Mouse (Mus musculus): ENCODE data around the gene Pbld1.
"Not testable (repeated sequence)": the region's sequence is repeated elsewhere in the genome, so short reads cannot be mapped to it uniquely, and the experiment has no call there.

Gene Pbld1

DNA sequence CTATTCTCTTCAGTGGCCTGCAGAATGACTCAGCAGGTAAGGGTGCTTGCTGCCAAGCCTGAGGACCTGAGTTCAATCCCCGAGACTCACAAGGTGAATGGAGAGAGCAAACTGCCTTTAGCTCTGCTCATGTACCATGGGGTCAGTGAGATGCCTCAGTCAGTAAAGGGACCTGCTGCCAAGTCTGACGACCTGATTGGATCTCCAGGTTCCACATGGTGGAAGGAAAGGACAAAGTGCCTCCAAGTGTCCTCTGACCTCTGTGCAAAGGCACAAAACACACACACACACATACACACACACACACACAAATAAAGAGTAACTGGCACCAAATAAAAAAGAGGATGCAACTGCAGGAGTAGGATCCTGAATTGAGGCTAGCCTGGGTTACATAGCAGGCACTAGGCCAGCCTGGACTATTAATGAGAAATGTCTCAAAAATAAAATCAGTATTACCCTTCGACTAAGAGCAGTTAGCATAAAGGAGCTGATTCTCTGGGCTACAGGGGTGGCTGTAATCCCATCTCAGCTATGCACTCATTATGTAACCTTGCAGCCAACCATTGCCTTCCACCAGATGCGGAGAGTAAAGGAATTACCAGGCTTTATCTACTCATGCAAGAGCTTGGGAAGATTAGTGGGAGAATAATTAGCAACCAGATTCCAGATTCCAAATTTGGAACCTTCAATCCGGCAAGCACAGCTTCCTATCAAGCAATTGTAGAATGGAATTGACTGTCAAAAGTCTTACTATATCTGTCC is 19.9 kb upstream of the Pbld1 start:
- in situ Hi-C loops (cut with MboI, MseI): loop anchor here (5.0 kb wide), 2 partner anchors 42 to 77 kb away; no protein-coding TSS in a partner anchor

DNA sequence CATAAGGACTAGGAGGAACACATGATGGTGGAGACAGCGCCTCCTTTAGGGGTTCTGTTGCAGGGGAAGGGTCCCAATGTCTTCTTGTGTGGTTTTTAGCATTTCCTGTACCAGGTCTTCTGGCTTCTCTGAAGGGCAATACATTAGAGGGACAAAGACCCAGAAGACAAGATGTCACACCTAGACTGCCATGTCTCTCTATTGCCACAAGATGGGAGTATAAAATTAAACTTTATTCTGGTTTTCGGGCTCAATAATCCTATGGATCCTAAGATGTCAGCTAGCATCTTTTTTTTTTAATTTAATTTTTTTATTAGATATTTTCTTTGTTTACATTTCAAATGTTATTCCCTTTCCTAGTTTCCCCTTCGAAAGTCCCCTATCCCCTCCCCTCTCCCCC is 16.8 kb upstream of the Pbld1 start:
- in situ Hi-C loops (cut with MboI, MseI): loop anchor here (5.0 kb wide), 2 partner anchors 39 to 74 kb away; no protein-coding TSS in a partner anchor

DNA sequence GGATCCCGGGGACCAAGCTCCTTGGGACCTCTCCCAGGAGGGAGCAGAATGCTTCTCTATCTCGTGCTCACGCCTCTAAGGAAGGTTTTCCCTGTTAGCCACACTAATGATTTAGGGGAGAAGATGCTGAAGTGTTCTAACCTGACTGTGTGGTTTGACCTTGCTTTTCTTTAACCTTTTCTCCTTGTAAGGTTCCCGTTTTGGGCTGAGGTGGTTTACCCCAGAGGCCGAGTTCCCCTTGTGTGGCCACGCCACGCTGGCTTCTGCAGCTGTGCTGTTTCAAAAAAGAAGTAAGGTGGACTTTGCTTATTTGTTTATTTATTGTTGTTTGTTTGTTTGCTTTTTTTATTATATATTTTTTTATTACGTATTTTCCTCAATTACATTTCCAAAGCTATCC is 12.2 kb upstream of the Pbld1 start:
- in situ Hi-C loops (cut with MboI, MseI): no loop called here

DNA sequence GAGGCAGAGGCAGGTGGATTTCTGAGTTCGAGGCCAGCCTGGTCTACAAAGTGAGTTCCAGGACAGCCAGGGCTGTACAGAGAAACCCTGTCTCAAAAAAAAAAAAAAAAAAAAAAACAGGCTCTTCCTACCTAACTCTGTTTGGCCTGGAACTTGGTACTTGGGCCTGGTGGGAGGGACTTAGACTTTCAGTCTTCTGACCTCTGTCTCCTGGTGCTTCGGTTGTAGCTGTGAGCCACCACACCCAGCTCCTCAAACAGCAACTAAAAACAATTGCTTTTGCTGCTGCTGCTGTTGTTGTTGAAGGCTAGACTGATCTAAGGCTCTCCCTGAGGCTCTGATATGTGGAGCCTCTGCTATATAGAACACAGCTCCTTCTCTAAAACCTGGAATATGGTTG is 10.9 kb upstream of the Pbld1 start:
- in situ Hi-C loops (cut with MboI, MseI): no loop called here

- in situ Hi-C loops (cut with MboI, MseI): no loop called here
These were observed 8.7 kb upstream of the Pbld1 start for GRCm38 (mm10) chr10:63051267-63051666.

DNA sequence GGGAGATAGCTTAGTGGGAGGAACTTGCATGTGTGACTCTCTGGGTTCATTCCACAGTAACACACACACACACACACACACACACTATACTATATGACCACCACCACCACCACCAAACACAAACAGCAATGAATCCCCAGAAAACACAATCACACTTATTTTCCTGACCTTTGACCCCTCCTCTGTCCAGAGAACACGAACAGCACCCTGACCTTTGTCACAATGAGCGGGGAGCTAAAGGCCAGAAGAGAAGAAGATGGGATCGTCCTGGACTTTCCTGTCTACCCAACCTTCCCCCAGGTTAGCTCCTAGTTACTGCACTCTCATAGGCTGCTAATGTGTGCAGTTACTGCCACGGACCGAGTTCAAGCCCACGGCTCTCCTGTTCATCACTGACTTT is 8.0 kb upstream of the Pbld1 start:
- in situ Hi-C loops (cut with MboI, MseI): no loop called here

DNA sequence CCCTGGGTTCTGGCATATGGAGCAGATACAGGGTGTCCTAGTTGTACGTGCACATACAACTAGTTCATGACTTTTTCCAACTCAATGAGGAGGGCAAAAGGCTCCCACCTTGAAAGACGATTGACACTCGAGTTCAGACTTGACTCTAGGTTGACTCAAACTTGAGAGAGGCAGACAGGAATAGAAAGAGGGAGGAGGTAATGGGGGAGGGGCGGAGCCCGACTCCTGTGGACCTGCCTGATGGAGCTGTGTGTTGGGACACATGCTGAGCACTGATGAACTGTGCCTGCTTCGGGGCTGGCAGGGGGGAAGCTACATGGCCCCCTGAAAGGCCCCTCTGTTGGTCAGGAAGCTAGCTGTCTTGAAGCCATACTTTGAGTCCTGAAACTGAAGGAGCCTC is 7.0 kb upstream of the Pbld1 start:
- in situ Hi-C loops (cut with MboI, MseI): no loop called here

- in situ Hi-C loops (cut with MboI, MseI): not testable (repeated sequence)
These were observed 5.9 kb upstream of the Pbld1 start for GRCm38 (mm10) chr10:63054071-63054470.

- in situ Hi-C loops (cut with MboI, MseI): no loop called here
These were observed 5.4 kb upstream of the Pbld1 start for GRCm38 (mm10) chr10:63054586-63054985.

GRCm38 (mm10) chr10:63056966-63057750 is 2.8 kb upstream of the Pbld1 start:
- in situ Hi-C loops (cut with MboI, MseI): no loop called here

GRCm38 (mm10) chr10:63060406-63060805 is 444 bp downstream of the Pbld1 start:
- in situ Hi-C loops (cut with MboI, MseI): no loop called here

GRCm38 (mm10) chr10:63061266-63061665 is 1.3 kb downstream of the Pbld1 start:
- in situ Hi-C loops (cut with MboI, MseI): no loop called here

DNA sequence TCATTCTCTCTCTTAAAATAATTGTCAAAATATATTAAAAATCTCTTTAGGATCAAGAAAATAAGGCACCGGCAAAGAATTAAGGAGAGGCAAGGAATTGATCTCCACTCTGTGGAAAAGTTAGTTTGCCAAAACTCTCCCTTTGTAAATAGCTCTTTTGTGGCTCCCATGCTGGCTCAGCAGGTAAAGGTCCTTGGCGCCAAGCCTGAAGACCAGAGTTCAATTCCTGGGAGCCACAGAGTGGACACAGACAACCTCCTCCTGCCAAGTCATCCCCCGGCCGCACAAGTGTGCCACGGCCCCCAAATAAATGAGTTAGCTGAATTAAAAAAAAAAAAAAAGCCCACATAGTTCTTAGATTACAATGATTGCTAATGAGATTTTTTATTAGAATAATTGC is 2.7 kb downstream of the Pbld1 start:
- in situ Hi-C loops (cut with MboI, MseI): no loop called here

DNA sequence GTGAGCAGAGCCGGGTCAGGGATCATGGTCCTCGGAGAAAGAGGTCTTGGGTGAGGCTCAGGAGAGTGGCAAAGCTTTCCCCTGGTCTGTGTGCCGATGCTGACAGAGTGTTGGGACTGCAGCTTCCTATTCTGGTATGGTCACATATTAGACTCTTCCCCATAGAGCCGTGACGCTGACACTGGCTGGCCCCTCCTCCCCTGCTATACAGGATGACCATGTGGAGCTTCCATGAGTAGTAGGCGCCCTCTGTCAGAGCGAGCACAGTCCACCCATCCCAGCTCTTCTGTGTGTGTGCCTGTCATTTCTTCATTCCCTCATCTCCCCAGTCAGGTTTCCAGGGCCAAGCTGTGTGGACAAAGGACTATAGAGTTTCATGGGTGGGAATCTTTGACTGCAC is 3.4 kb downstream of the Pbld1 start:
- in situ Hi-C loops (cut with MboI, MseI): no loop called here

GRCm38 (mm10) chr10:63064516-63064915 is 4.6 kb downstream of the Pbld1 start:
- in situ Hi-C loops (cut with MboI, MseI): no loop called here

- in situ Hi-C loops (cut with MboI, MseI): no loop called here
These were observed 5.6 kb downstream of the Pbld1 start for GRCm38 (mm10) chr10:63065561-63065960.

DNA sequence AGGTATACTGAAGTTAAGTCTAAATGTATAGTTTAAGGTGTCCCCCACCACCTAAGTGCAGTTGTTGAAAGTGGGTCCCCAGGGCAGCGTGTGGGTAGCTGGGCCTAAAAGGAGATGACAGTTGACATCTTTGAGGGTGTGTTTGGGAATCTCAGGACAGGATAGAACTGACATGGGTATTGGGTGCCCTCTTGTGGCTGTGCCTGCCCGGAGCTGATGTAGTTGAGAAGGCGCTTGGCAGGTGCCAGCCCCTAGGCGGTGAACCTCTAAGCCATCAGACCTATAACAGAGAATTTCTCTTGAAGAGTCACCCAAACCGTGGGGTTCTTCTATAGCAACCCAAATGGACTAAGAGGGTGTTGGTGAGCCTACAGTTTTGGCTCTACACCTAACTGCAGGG is 6.0 kb downstream of the Pbld1 start:
- in situ Hi-C loops (cut with MboI, MseI): no loop called here

- in situ Hi-C loops (cut with MboI, MseI): loop anchor here (10.0 kb wide), 1 partner anchor 272 kb away; no protein-coding TSS in a partner anchor
These were observed 26.3 kb downstream of the Pbld1 start for GRCm38 (mm10) chr10:63086304-63086703.

GRCm38 (mm10) chr10:63089103-63089757 is 29.3 kb downstream of the Pbld1 start:
- in situ Hi-C loops (cut with MboI, MseI): loop anchor here (10.0 kb wide), 1 partner anchor 274 kb away; no protein-coding TSS in a partner anchor

DNA sequence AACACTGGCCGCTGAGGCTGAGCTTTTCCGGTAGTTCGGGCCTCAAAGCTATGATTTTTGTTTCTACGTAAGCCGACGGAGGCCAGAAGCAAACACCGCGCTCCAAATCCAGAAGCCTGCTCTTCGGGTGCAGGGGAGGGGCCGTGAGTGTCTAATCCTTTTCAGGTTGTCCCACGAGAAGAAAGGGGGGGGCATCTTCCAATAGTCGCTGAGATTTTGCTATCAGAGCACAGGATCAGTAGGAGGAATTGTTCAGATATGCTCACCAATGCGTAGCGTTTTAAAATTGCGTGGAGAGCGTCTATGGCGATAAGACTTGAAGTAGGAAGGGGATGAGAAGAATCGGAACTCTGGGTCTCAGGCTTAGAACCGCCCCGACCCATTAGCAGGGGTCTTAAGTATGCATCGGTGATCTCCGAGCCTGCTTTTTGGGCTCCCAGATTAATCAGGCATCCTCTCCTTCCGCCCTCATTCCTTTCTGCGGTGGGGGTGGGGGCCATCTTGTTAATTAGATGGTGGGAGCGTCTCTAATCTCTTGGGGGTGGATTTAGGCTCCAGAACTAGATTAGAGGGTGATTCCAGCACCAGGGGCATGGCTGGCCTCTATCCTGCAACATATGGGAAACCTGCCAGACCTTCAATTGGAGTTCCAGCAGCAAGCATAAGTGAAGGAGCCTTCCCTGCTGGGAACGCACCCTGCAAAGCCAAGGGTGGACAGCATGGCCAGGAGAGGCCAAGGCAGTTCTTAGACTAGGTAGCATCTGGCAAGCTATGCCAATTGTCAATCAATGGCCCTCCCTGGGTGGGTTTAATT is 30.0 kb downstream of the Pbld1 start:
- in situ Hi-C loops (cut with MboI, MseI): loop anchor here (10.0 kb wide), 1 partner anchor 275 kb away; no protein-coding TSS in a partner anchor

DNA sequence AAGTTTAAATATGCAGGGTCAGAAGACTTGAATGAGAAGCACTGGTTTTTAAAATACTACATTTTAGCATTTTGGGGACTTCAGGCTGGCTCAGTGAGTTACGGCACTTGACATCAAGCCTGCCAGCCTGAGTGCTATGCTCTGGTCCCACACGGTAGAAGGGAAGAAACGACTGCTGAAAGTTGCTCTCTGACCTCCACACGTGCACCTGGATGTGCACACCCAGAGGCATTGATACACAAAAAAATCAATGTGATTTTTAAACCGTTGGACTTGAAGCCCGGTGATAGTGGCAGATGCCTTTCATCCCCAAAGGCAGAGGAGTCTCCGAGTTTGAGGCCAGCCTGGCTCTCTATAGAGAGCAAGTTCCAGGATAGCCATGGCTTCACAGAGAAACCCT is 32.0 kb downstream of the Pbld1 start:
- in situ Hi-C loops (cut with MboI, MseI): no loop called here

Measured in regulatory T cell (primary cell).